Mouse (Mus musculus) embryonic facial prominence, embryonic 11.5 days (tissue): ENCODE measurements around the gene Celf6. TPM values are rescaled to one million over a fixed set of nuclear protein-coding genes. Genes with fewer than 3 reads are reported as not detected.

Source experiments
- ATAC-seq: fragments of 200-750 bp; cut with Nextera tagmentation; replicated peaks from 2 replicates; pipeline ENCODE4 v1.8.0; 2017; ENCODE audit warnings: low read depth; ENCODE audit not compliant: insufficient number of reproducible peaks, low FRiP score, low TSS enrichment
- DNase-seq: peaks from one replicate; pipeline ENCODE4 v3.0.0-alpha.2; 2015; ENCODE audit warnings: low spot score
- H3K27ac ChIP-seq: fragments of 300-500 bp; sonication (generic); replicated peaks from 2 replicates; pipeline ENCODE4 v1.5.1; 2014; ENCODE audit warnings: mild to moderate bottlenecking, low read depth, low read length, control low read depth
- H3K27me3 ChIP-seq: fragments of 300-500 bp; sonication (generic); 2 replicates; pipeline ENCODE4 v1.6.1; 2014; ENCODE audit warnings: mild to moderate bottlenecking, low read length, moderate library complexity, mixed read lengths; ENCODE audit not compliant: control insufficient read depth, insufficient read depth
- H3K36me3 ChIP-seq: fragments of 300-500 bp; sonication (generic); replicated peaks from 2 replicates; pipeline ENCODE4 v1.6.1; 2014; ENCODE audit warnings: low read depth, mild to moderate bottlenecking, low read length, moderate library complexity, mixed read lengths; ENCODE audit not compliant: control insufficient read depth, insufficient read depth
- H3K4me1 ChIP-seq: fragments of 300-500 bp; sonication (generic); 2 replicates; pipeline ENCODE4 v1.6.1; 2014; ENCODE audit warnings: low read length, mixed read lengths; ENCODE audit not compliant: control insufficient read depth, insufficient read depth
- H3K4me2 ChIP-seq: fragments of 300-500 bp; sonication (generic); 2 replicates; pipeline ENCODE4 v1.6.1; 2014; ENCODE audit warnings: low read depth, mild to moderate bottlenecking, control low read depth, low read length, moderate library complexity
- H3K4me3 ChIP-seq: fragments of 300-500 bp; sonication (generic); 2 replicates; pipeline ENCODE4 v1.5.1; 2014; ENCODE audit warnings: low read depth, low read length, control low read depth
- H3K9ac ChIP-seq: fragments of 300-500 bp; sonication (generic); replicated peaks from 2 replicates; pipeline ENCODE4 v1.6.1; 2014; ENCODE audit warnings: mild to moderate bottlenecking, control low read depth, low read length
- H3K9me3 ChIP-seq: fragments of 300-500 bp; sonication (generic); replicated peaks from 2 replicates; pipeline ENCODE4 v1.6.1; 2016; ENCODE audit warnings: mild to moderate bottlenecking, low read length, inconsistent platforms, mixed read lengths; ENCODE audit not compliant: control insufficient read depth
- WGBS: fragments of 180-500 bp; shearing (Covaris S2); extraction: QIAGEN DNeasy Blood & Tissue Kit; methylation state at CpG from one replicate; pipeline ENCODE4 v1.1.7; 2014; 5-methylcytosine and 5-hydroxymethylcytosine counted together
- polyA plus RNA-seq: library from polyadenylated mRNA; unstranded; fragments of >200 nt; fragmentation: Nextera tagmentation; extraction: Ambion mirVana; gene quantifications from 2 replicates; pipeline ENCODE4 v1.2.1, GENCODE M21; 2014

Gene Celf6
- polyA plus RNA-seq, 1 experiment from 2014 or later, result 1.7 TPM

DNA sequence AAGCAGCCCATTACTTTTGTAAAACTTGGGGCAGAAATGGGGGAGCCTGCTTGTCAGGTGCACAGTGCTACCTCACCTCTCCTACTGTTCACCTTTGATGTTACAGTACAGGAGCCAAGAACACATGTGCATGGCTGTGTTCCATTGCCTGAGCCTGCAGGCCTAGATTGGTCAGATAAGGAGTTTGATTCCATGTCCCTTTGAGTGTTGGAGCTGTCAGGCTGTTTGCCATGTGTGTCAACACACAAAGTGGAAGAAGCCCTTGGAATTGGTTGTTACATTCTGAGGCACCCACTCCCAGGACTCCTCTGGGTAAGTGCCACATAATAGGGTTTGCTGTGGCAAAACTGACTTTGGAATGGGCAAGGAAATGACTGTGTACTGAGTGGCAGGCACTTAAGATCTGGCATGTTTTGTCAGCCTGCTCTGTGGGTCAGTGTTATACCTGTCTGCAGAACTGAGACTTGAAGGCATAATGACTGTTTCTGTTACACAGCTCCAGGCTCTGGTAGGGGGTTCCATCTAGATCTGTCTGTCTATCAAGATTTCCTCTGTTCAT lies 34.9 kb upstream of the Celf6 start:
- no peak for ATAC-seq
- Histone ChIP-seq H3K4me2 (no peak overlapping the region), H3K4me3 (no peak overlapping the region), H3K27me3 (no peaks in the 10 kb centered on the region), H3K27ac (no peak overlapping the region), H3K4me1 (no peaks in the 10 kb centered on the region), H3K9ac (no peak overlapping the region), H3K36me3 (no peaks in the 10 kb centered on the region), H3K9me3 (no peaks in the 10 kb centered on the region)
- DNase-seq, result no peak

DNA sequence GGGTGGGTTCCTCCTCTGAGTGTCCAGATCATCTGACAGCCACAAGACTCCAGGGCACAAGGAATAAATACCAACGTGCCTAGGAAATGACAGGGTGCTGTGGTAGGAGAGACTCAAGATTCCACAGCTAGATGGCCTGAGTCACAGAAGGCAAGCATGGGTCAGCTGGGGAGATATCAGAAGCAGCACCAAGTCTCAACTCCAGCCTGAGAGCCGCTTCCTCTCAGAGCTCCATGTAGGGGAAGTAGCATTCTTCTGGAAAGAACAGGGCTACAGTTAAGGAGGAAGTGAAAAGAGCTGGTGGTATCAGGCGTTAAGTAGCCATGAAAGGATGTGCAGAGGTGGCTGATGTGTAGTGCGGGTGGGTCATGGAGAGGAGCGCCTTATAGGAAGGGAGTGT lies 33.0 kb upstream of the Celf6 start:
- Histone ChIP-seq H3K4me2 (no peak overlapping the region), H3K4me3 (no peak overlapping the region), H3K36me3 (no peaks in the 10 kb centered on the region), H3K27ac (no peak overlapping the region), H3K9me3 (no peaks in the 10 kb centered on the region), H3K27me3 (no peaks in the 10 kb centered on the region), H3K9ac (no peak overlapping the region), H3K4me1 (no peaks in the 10 kb centered on the region)
- 82% methylated on average over 5 of the region's 5 CpGs for WGBS
- ATAC-seq (no peak), DNase-seq (no peak)

GRCm38 (mm10) chr9:59547869-59548268 lies 29.8 kb upstream of the Celf6 start:
- H3K9me3 ChIP-seq, result no peaks in the 10 kb centered on the region
- H3K36me3 ChIP-seq, result no peaks in the 10 kb centered on the region
- no peak overlapping the region for H3K27ac ChIP-seq
- H3K4me3 ChIP-seq, result no peak overlapping the region
- DNase-seq, result no peak
- no peak overlapping the region for H3K9ac ChIP-seq
- H3K4me1 ChIP-seq, result no peaks in the 10 kb centered on the region
- H3K4me2 ChIP-seq, result no peak overlapping the region
- no peaks in the 10 kb centered on the region for H3K27me3 ChIP-seq
- 88% methylated on average over 1 of the region's 1 CpGs for WGBS
- no peak for ATAC-seq

DNA sequence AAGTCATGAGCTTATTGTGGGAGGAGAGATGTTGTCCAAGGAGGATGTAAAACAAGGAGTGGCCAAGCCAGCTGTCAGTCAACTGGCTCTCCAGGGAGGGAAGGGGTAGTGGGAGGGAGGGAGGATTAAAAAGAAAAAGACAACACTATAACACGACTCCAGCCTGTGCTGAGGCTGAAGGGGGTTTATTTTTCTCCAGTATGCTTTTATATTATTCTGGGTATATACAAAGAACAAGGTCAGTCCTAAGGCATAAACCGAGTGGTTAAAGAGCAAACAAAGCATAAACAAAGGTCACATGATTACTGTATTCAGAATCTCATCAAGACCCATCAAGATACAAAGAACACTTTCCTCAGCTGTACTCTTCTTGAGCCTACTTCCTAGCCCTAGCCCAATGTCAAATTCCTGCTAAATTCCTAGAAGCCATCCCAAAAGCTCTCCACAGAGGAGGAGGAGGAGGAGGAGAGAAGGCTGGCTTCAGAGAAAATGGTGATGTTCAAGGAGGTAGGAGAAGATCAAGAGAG lies 28.7 kb upstream of the Celf6 start:
- WGBS, result 48% methylated on average over 2 of the region's 2 CpGs

GRCm38 (mm10) chr9:59550077-59550476 lies 27.6 kb upstream of the Celf6 start:
- 89% methylated on average over 4 of the region's 4 CpGs for WGBS

More for the DNA sequence above, 28.7 kb upstream of the Celf6 start:
- DNase-seq, result no peak
- Histone ChIP-seq H3K27ac (no peak overlapping the region), H3K4me3 (no peak overlapping the region), H3K27me3 (no peaks in the 10 kb centered on the region), H3K9ac (no peak overlapping the region), H3K4me2 (no peak overlapping the region), H3K36me3 (no peaks in the 10 kb centered on the region), H3K4me1 (no peaks in the 10 kb centered on the region), H3K9me3 (no peaks in the 10 kb centered on the region)
- ATAC-seq, result no peak

GRCm38 (mm10) chr9:59551017-59551416 lies 26.7 kb upstream of the Celf6 start:
- no peak overlapping the region for H3K27ac ChIP-seq
- no peak overlapping the region for H3K4me3 ChIP-seq
- H3K36me3 ChIP-seq, result no peaks in the 10 kb centered on the region
- no peaks in the 10 kb centered on the region for H3K27me3 ChIP-seq
- no peaks in the 10 kb centered on the region for H3K4me1 ChIP-seq
- DNase-seq, result no peak
- no peak overlapping the region for H3K9ac ChIP-seq
- no peaks in the 10 kb centered on the region for H3K9me3 ChIP-seq
- ATAC-seq, result no peak
- H3K4me2 ChIP-seq, result no peak overlapping the region
- WGBS, result 83% methylated on average over 5 of the region's 5 CpGs

More at GRCm38 (mm10) chr9:59550077-59550476, 27.6 kb upstream of the Celf6 start:
- DNase-seq, result no peak
- no peaks in the 10 kb centered on the region for H3K4me1 ChIP-seq
- no peak overlapping the region for H3K4me2 ChIP-seq
- no peak overlapping the region for H3K4me3 ChIP-seq
- no peak for ATAC-seq
- no peaks in the 10 kb centered on the region for H3K9me3 ChIP-seq
- H3K27me3 ChIP-seq, result no peaks in the 10 kb centered on the region
- H3K27ac ChIP-seq, result no peak overlapping the region
- H3K9ac ChIP-seq, result no peak overlapping the region
- no peaks in the 10 kb centered on the region for H3K36me3 ChIP-seq

GRCm38 (mm10) chr9:59551620-59552031 lies 26.1 kb upstream of the Celf6 start:
- no peaks in the 10 kb centered on the region for H3K27me3 ChIP-seq
- no peak for ATAC-seq
- no peak overlapping the region for H3K4me2 ChIP-seq
- no peak overlapping the region for H3K9ac ChIP-seq
- H3K4me3 ChIP-seq, result no peak overlapping the region
- no peaks in the 10 kb centered on the region for H3K9me3 ChIP-seq
- no peaks in the 10 kb centered on the region for H3K36me3 ChIP-seq
- WGBS, result 87% methylated on average over 3 of the region's 3 CpGs
- H3K27ac ChIP-seq, result no peak overlapping the region
- H3K4me1 ChIP-seq, result no peaks in the 10 kb centered on the region
- DNase-seq, result no peak

DNA sequence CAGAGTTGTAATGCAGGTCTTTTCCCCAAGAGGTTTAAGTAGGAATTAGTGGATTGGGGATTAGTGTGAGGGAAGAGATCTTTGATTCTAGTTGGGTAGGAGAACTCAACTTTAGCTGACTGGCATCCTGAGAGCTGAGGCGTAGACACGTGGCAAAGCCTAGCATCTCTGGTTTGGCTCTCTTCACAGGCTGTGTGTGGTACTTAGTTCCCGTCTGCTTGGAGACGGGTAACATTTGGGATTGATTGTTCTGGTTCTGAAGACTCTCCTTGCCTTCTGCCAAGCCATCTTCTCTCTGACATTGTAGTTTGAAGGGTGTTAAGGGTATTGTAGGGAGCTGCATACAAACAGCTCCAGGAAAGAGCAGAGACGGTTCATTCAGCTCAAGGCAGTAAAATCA lies 25.1 kb upstream of the Celf6 start:
- Histone ChIP-seq H3K4me1 (no peaks in the 10 kb centered on the region), H3K4me3 (no peak overlapping the region), H3K27ac (no peak overlapping the region), H3K27me3 (no peaks in the 10 kb centered on the region), H3K4me2 (no peak overlapping the region), H3K9ac (no peak overlapping the region), H3K9me3 (no peaks in the 10 kb centered on the region), H3K36me3 (no peaks in the 10 kb centered on the region)
- WGBS, result 85% methylated on average over 5 of the region's 5 CpGs
- DNase-seq (no peak), ATAC-seq (no peak)
